Mouse (Mus musculus) hindbrain, embryonic 11.5 days (tissue): ENCODE results near the gene Tubb4b. TPM values are rescaled to one million over a fixed set of nuclear protein-coding genes. Genes with fewer than 3 reads are reported as not detected.

ENCODE experiments used
- ATAC-seq: fragments of 200-750 bp; cut with Nextera tagmentation; 2 replicates; pipeline ENCODE4 v1.8.0; 2017; ENCODE audit warnings: mild to moderate bottlenecking, moderate TSS enrichment, moderate library complexity; ENCODE audit not compliant: low FRiP score
- DNase-seq: peaks from one replicate; pipeline ENCODE4 v3.0.0-alpha.2; 2015; ENCODE audit warnings: low spot score
- H3K27ac ChIP-seq: fragments of 300-500 bp; sonication (generic); 2 replicates; pipeline ENCODE4 v1.5.1; 2014; ENCODE audit warnings: mild to moderate bottlenecking, low read depth, low read length
- H3K27me3 ChIP-seq: fragments of 300-500 bp; sonication (generic); 2 replicates; pipeline ENCODE4 v1.6.1; 2014; ENCODE audit warnings: mild to moderate bottlenecking, low read length, moderate library complexity, mixed read lengths; ENCODE audit not compliant: control insufficient read depth, insufficient read depth
- H3K36me3 ChIP-seq: fragments of 300-500 bp; sonication (generic); 2 replicates; pipeline ENCODE4 v1.6.1; 2014; ENCODE audit warnings: mild to moderate bottlenecking, low read length, moderate library complexity, mixed read lengths; ENCODE audit not compliant: control insufficient read depth, insufficient read depth
- H3K4me1 ChIP-seq: fragments of 300-500 bp; sonication (generic); replicated peaks from 2 replicates; pipeline ENCODE4 v1.6.1; 2014; ENCODE audit warnings: low read length, mixed read lengths; ENCODE audit not compliant: control insufficient read depth, insufficient read depth
- H3K4me2 ChIP-seq: fragments of 300-500 bp; sonication (generic); replicated peaks from 2 replicates; pipeline ENCODE4 v1.6.1; 2014; ENCODE audit warnings: mild to moderate bottlenecking, low read depth, low read length
- H3K4me3 ChIP-seq: fragments of 300-500 bp; sonication (generic); 2 replicates; pipeline ENCODE4 v1.5.1; 2014; ENCODE audit warnings: low read depth, low read length
- H3K9ac ChIP-seq: fragments of 300-500 bp; sonication (generic); 2 replicates; pipeline ENCODE4 v1.6.1; 2014; ENCODE audit warnings: low read depth, low read length
- H3K9me3 ChIP-seq: fragments of 300-500 bp; sonication (generic); 2 replicates; pipeline ENCODE4 v1.6.1; 2016; ENCODE audit warnings: low read length; ENCODE audit not compliant: control insufficient read depth
- WGBS: fragments of 180-500 bp; shearing (Covaris S2); extraction: QIAGEN DNeasy Blood & Tissue Kit; methylation state at CpG from one replicate; pipeline ENCODE4 v1.1.7; 2014; 5-methylcytosine and 5-hydroxymethylcytosine counted together
- polyA plus RNA-seq: library from polyadenylated mRNA; unstranded; fragments of >200 nt; fragmentation: Nextera tagmentation; extraction: Ambion mirVana; gene quantifications from 2 replicates; pipeline ENCODE4 v1.2.1, GENCODE M21; 2014

Tubb4b gene
- polyA plus RNA-seq, 1 experiment from 2014 or later, result 526 TPM

DNA sequence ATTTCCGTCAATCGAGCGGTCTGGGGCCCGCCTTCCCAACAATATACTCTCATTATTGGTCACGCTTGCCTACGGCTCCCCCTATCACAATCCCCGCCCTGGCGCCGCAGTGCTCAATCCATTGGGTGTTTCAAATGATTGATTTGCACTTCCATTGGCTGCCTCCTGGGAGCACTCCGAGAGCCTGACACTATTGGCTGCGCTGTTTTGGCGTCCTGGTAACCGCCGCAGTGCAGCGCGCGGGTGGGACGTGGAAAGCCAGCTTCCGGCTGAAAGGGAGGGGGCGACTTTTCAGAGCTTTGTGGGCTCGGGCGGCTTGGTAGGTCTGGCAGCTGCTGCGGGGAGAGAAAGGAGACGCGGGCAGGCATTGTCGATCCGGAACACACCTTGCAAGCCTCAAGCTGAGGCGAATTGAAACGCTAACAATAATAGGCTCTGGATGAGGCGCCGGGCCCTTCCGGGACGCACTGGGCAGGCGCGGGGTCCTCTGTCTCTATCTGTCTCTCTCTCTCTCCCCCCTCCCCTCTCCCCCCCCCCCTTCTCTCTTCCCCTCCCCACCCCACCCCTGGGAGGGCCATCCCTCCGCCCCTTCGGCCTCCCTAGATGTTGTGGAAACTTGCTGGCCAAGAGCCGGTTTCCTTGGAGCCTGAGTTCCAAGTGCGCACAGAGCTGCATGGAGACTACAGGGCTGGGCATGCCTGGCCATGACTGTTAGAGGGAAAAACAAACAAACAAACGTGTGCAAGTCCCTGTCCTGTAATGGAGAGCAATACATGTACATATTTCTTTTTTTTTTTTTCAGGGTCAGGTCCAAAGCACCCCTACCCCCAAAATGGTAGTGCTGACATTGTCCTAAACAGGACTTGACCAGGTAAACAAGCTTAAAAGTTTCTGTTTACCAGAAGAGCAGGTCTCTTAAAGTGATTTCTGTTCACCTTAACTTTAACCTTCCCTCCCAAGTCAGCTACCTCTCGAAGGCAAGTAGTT is 557 bp upstream of the Tubb4b start:
- 2% methylated on average over 39 of the region's 41 CpGs for WGBS
- H3K36me3 ChIP-seq, result no peaks in the 10 kb centered on the region
- H3K27me3 ChIP-seq, result no peaks in the 10 kb centered on the region
- DNase-seq, result peak; percentile 97
- H3K4me1 ChIP-seq, result peaks cover 5% of the 10 kb centered on the region; the same call in 1 of the 2 replicates
- H3K9me3 ChIP-seq, result no peaks in the 10 kb centered on the region
- H3K27ac ChIP-seq, result peak overlapping the region; percentile 94
- peak overlapping the region; percentile 54 for H3K9ac ChIP-seq
- peak; percentile 97 for ATAC-seq
- peak overlapping the region; percentile 85 for H3K4me3 ChIP-seq
- H3K4me2 ChIP-seq, result peak overlapping the region; percentile 33

- Histone ChIP-seq H3K27ac (peak overlapping the region; percentile 85), H3K36me3 (no peaks in the 10 kb centered on the region), H3K9ac (peak overlapping the region; percentile 83), H3K4me1 (peaks cover 5% of the 10 kb centered on the region; the same call in 1 of the 2 replicates), H3K4me3 (peak overlapping the region; percentile 85), H3K4me2 (peak overlapping the region; percentile 92), H3K9me3 (no peaks in the 10 kb centered on the region), H3K27me3 (no peaks in the 10 kb centered on the region)
- 2% methylated on average over 53 of the region's 53 CpGs for WGBS
- DNase-seq (no peak), ATAC-seq (peak; percentile 39)
These were observed 616 bp downstream of the Tubb4b start for GRCm38 (mm10) chr2:25223681-25224491.

GRCm38 (mm10) chr2:25221331-25221772 is 3.1 kb downstream of the Tubb4b start:
- Histone ChIP-seq H3K27me3 (no peaks in the 10 kb centered on the region), H3K36me3 (no peaks in the 10 kb centered on the region), H3K9me3 (no peaks in the 10 kb centered on the region), H3K4me2 (no peak overlapping the region), H3K4me1 (peaks cover 2% of the 10 kb centered on the region; the same call in 1 of the 2 replicates), H3K27ac (no peak overlapping the region), H3K4me3 (no peak overlapping the region), H3K9ac (no peak overlapping the region)
- 80% methylated on average over 5 of the region's 5 CpGs for WGBS
- DNase-seq, result no peak
- ATAC-seq, result no peak

GRCm38 (mm10) chr2:25218445-25218844 is 6.1 kb downstream of the Tubb4b start, which contains the start of gene Fam166a:
Gene Fam166a (plus strand): TSS chr2:25218745.
- DNase-seq (no peak), ATAC-seq (no peak)
- Histone ChIP-seq H3K27ac (no peak within 1 kb of the TSS), H3K4me1 (no peaks in the 10 kb centered on the region), H3K4me2 (no peak within 1 kb of the TSS), H3K27me3 (no peaks in the 10 kb centered on the region), H3K4me3 (no peak within 1 kb of the TSS), H3K9ac (no peak within 1 kb of the TSS), H3K9me3 (no peaks in the 10 kb centered on the region), H3K36me3 (no peaks in the 10 kb centered on the region)

DNA sequence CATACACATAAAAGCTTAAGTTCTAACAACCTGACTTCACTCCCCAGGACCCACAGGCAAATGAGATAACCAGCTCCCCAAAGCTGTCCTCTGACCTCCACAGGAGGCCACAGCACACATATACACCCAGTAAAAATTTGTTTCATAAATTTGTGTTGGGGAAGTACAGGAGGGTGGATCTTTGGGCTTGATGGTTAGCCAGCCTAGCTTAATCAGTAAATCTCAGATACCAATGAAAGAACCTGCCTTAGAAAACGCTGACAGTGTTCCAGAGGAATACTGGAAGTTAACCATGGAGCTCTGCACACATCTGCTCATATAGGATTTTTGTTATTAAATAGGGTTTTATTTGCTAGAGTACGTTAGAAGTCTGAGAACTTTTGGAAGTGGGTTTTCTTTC is 6.8 kb downstream of the Tubb4b start:
- no peak for ATAC-seq
- no peak overlapping the region for H3K4me3 ChIP-seq
- WGBS, result 68% methylated on average over 2 of the region's 2 CpGs

DNA sequence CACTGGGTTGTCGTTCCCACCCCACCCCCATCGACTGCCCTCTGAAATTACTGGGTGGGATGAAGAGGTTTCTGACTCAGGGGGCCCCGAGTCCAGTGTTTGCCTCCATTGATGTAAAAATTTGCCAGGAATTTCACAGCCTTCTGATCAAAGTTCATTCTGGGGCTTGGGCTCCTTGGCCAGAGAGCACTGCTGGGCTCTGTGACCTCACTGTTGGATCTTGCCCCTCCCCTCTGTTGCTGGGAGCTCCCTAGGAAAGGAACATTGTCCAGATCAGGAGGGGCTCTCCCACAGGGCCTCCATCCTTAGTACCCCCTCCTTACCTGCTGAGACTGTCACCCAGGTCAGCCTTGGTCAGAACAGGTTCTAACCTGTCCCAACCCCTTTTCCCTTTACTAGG is 10.1 kb downstream of the Tubb4b start, which contains the start of gene Stpg3:
Stpg3 (minus strand) TSS at position 194 of the 400 bp plus-strand sequence.
- no peaks in the 10 kb centered on the region for H3K36me3 ChIP-seq
- no peak within 1 kb of the TSS for H3K4me3 ChIP-seq
- whole genome bisulfite sequencing, result 67% methylated on average over 3 of the region's 3 CpGs
- H3K9me3 ChIP-seq, result no peaks in the 10 kb centered on the region
- no peaks in the 10 kb centered on the region for H3K27me3 ChIP-seq
- no peak within 1 kb of the TSS for H3K27ac ChIP-seq
- DNase-seq, result no peak
- no peak within 1 kb of the TSS for H3K4me2 ChIP-seq
- ATAC-seq, result no peak
- no peak within 1 kb of the TSS for H3K9ac ChIP-seq
- H3K4me1 ChIP-seq, result peaks cover 6% of the 10 kb centered on the region; the same call in 1 of the 2 replicates

More for the DNA sequence above, 6.8 kb downstream of the Tubb4b start:
- no peak for DNase-seq
- Histone ChIP-seq H3K4me1 (no peaks in the 10 kb centered on the region), H3K27me3 (no peaks in the 10 kb centered on the region), H3K4me2 (no peak overlapping the region), H3K9ac (no peak overlapping the region), H3K36me3 (no peaks in the 10 kb centered on the region), H3K27ac (no peak overlapping the region), H3K9me3 (no peaks in the 10 kb centered on the region)

DNA sequence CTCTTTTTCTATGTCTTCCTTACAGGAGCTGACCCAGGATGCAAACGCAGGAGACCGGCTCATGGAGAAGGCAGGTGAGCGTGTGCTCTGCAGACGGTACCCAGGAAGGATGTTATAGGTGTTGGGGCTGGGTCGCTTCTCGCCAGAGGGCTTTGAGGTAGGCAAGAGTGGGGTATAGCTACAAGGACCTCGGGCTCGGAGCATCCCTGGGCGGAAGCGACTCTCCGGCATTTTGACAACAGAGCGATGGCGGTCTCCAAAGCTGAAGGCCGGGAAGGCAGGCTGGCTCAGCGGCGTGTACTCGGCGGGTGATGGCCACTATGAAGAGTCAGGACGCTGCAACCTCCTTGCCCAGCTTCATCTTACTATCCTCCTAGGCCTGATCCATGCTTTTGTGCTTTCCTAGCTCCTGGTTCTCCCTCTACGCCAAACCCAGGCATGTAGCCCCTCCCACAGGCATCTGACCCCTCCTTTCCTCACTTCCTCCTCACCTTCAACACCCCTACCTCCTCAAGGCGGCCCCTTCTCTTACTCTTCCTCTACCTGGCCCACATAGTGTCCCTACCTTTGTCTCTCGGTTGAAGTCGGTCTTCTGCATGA is 11.1 kb downstream of the Tubb4b start:
- no peak for DNase-seq
- Histone ChIP-seq H3K4me1 (peaks cover 6% of the 10 kb centered on the region; the same call in 1 of the 2 replicates), H3K27me3 (no peaks in the 10 kb centered on the region), H3K9me3 (no peaks in the 10 kb centered on the region), H3K9ac (no peak overlapping the region), H3K27ac (no peak overlapping the region), H3K4me2 (no peak overlapping the region), H3K36me3 (no peaks in the 10 kb centered on the region), H3K4me3 (no peak overlapping the region)
- ATAC-seq, result no peak
- 67% methylated on average over 23 of the region's 23 CpGs for WGBS

DNA sequence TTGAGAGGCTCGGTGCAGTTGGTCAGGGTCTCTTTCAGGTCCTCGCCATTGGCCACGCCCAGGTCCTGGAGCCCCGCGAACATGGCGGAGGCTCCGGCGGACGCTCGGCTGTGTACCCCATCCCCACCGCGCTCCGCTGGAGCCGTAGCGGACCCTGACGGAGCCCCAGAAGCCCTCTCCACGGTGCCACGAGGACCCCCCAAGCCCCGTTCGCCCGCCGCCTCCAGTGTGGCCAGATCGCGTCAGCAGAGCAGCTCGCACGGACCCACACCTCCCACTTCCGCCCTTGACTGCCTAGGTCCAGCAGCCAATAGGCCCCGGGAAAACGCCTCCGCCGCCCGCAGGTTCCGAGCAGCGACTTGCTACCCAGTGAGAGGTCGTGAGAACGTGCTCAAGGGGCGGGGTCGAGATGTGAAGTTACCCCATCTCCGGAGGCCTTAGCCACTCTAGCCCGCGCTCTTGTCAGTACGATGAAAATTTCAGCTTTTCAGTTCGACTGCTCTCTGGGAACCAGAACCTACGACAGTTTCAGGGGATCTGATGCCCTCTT is 13.3 kb downstream of the Tubb4b start, which contains the start of gene Nelfb:
Nelfb (minus strand) TSS at position 369 of the 550 bp plus-strand sequence.
- ATAC-seq (peak; percentile 95), DNase-seq (peak; percentile 92)
- H3K9ac ChIP-seq, result peak within 1 kb of the TSS; percentile 95
- peak within 1 kb of the TSS; percentile 70 for H3K4me2 ChIP-seq
- no peaks in the 10 kb centered on the region for H3K27me3 ChIP-seq
- no peaks in the 10 kb centered on the region for H3K36me3 ChIP-seq
- H3K27ac ChIP-seq, result peak within 1 kb of the TSS; percentile 87
- under 1% methylated on average over 43 of the region's 44 CpGs for WGBS
- H3K4me1 ChIP-seq, result peaks cover 6% of the 10 kb centered on the region; the same call in 1 of the 2 replicates
- H3K9me3 ChIP-seq, result no peaks in the 10 kb centered on the region
- H3K4me3 ChIP-seq, result peak within 1 kb of the TSS; percentile 90
